Mouse (Mus musculus): ENCODE measurements around the gene Ampd2. TPM values are rescaled to one million over a fixed set of nuclear protein-coding genes. Genes with fewer than 3 reads are reported as not detected.

Ampd2 gene
- polyA plus RNA-seq, 1 experiment from 2014 or later: 45.9 TPM

GRCm38 (mm10) chr3:108092536-108093115 lies 6.2 kb upstream of the Ampd2 start, which contains the start of gene Gnat2:
TSS of gene Gnat2 (plus strand) at chr3:108092789.
- H3K9ac ChIP-seq (replicated peaks; ENCODE audit: low read length): no peak within 1 kb of the TSS

GRCm38 (mm10) chr3:108092030-108092429 lies 5.6 kb upstream of the Ampd2 start:
- Histone ChIP-seq H3K27me3 (ENCODE audit: control insufficient read depth, insufficient read depth, low read length) (no peaks in the 10 kb centered on the region), H3K36me3 (ENCODE audit: control insufficient read depth, insufficient read depth, low read length) (no peaks in the 10 kb centered on the region), H3K4me3 (replicated peaks; ENCODE audit: low read depth, low read length) (no peak overlapping the region), H3K9me3 (ENCODE audit: control insufficient read depth, low read length) (no peaks in the 10 kb centered on the region), H3K4me1 (ENCODE audit: control insufficient read depth, insufficient read depth, low read length) (no peaks in the 10 kb centered on the region), H3K27ac (replicated peaks; ENCODE audit: low read depth, low read length) (no peak overlapping the region), H3K9ac (replicated peaks; ENCODE audit: low read length) (no peak overlapping the region), H3K4me2 (ENCODE audit: low read length) (no peak overlapping the region)
- 75% methylated on average over 6 of the region's 6 CpGs for WGBS
- DNase-seq: no peak
- no peak for ATAC-seq (ENCODE audit: low FRiP score, low TSS enrichment)

More at GRCm38 (mm10) chr3:108092536-108093115, 6.2 kb upstream of the Ampd2 start, which contains the start of gene Gnat2:
- Histone ChIP-seq H3K9me3 (ENCODE audit: control insufficient read depth, low read length) (no peaks in the 10 kb centered on the region), H3K27ac (replicated peaks; ENCODE audit: low read depth, low read length) (no peak within 1 kb of the TSS), H3K4me3 (replicated peaks; ENCODE audit: low read depth, low read length) (no peak within 1 kb of the TSS), H3K36me3 (ENCODE audit: control insufficient read depth, insufficient read depth, low read length) (no peaks in the 10 kb centered on the region), H3K27me3 (ENCODE audit: control insufficient read depth, insufficient read depth, low read length) (no peaks in the 10 kb centered on the region), H3K4me2 (ENCODE audit: low read length) (no peak within 1 kb of the TSS), H3K4me1 (ENCODE audit: control insufficient read depth, insufficient read depth, low read length) (no peaks in the 10 kb centered on the region)
- no peak for DNase-seq
- 62% methylated on average over 15 of the region's 15 CpGs for WGBS
- no peak for ATAC-seq (ENCODE audit: low FRiP score, low TSS enrichment)

GRCm38 (mm10) chr3:108090561-108090960 lies 4.1 kb upstream of the Ampd2 start:
- no peak overlapping the region for H3K4me2 ChIP-seq (ENCODE audit: low read length)
- H3K36me3 ChIP-seq (ENCODE audit: control insufficient read depth, insufficient read depth, low read length): no peaks in the 10 kb centered on the region
- 78% methylated on average over 2 of the region's 2 CpGs for WGBS

GRCm38 (mm10) chr3:108089916-108090315 lies 3.5 kb upstream of the Ampd2 start:
- no peak overlapping the region for H3K4me3 ChIP-seq (replicated peaks; ENCODE audit: low read depth, low read length)
- no peaks in the 10 kb centered on the region for H3K36me3 ChIP-seq (ENCODE audit: control insufficient read depth, insufficient read depth, low read length)
- no peaks in the 10 kb centered on the region for H3K27me3 ChIP-seq (ENCODE audit: control insufficient read depth, insufficient read depth, low read length)
- H3K27ac ChIP-seq (replicated peaks; ENCODE audit: low read depth, low read length): no peak overlapping the region
- H3K4me1 ChIP-seq (ENCODE audit: control insufficient read depth, insufficient read depth, low read length): peaks cover 11% of the 10 kb centered on the region
- ATAC-seq (ENCODE audit: low FRiP score, low TSS enrichment) (no peak), DNase-seq (no peak)
- no peak overlapping the region for H3K9ac ChIP-seq (replicated peaks; ENCODE audit: low read length)
- H3K4me2 ChIP-seq (ENCODE audit: low read length): no peak overlapping the region
- 47% methylated on average over 2 of the region's 2 CpGs for WGBS
- H3K9me3 ChIP-seq (ENCODE audit: control insufficient read depth, low read length): no peaks in the 10 kb centered on the region

More at GRCm38 (mm10) chr3:108090561-108090960, 4.1 kb upstream of the Ampd2 start:
- H3K4me3 ChIP-seq (replicated peaks; ENCODE audit: low read depth, low read length): no peak overlapping the region
- peaks cover 11% of the 10 kb centered on the region for H3K4me1 ChIP-seq (ENCODE audit: control insufficient read depth, insufficient read depth, low read length)
- ATAC-seq (ENCODE audit: low FRiP score, low TSS enrichment) (no peak), DNase-seq (no peak)
- no peak overlapping the region for H3K27ac ChIP-seq (replicated peaks; ENCODE audit: low read depth, low read length)
- H3K9me3 ChIP-seq (ENCODE audit: control insufficient read depth, low read length): no peaks in the 10 kb centered on the region
- no peak overlapping the region for H3K9ac ChIP-seq (replicated peaks; ENCODE audit: low read length)
- H3K27me3 ChIP-seq (ENCODE audit: control insufficient read depth, insufficient read depth, low read length): no peaks in the 10 kb centered on the region

GRCm38 (mm10) chr3:108088842-108089380 lies 2.5 kb upstream of the Ampd2 start:
- H3K27ac ChIP-seq (replicated peaks; ENCODE audit: low read depth, low read length): no peak overlapping the region
- H3K4me2 ChIP-seq (ENCODE audit: low read length): no peak overlapping the region
- H3K4me3 ChIP-seq (replicated peaks; ENCODE audit: low read depth, low read length): no peak overlapping the region
- WGBS: 40% methylated on average over 5 of the region's 5 CpGs
- ATAC-seq (ENCODE audit: low FRiP score, low TSS enrichment) (no peak), DNase-seq (no peak)
- H3K27me3 ChIP-seq (ENCODE audit: control insufficient read depth, insufficient read depth, low read length): no peaks in the 10 kb centered on the region
- H3K9ac ChIP-seq (replicated peaks; ENCODE audit: low read length): no peak overlapping the region
- no peaks in the 10 kb centered on the region for H3K36me3 ChIP-seq (ENCODE audit: control insufficient read depth, insufficient read depth, low read length)
- H3K4me1 ChIP-seq (ENCODE audit: control insufficient read depth, insufficient read depth, low read length): peaks cover 21% of the 10 kb centered on the region
- H3K9me3 ChIP-seq (ENCODE audit: control insufficient read depth, low read length): no peaks in the 10 kb centered on the region

GRCm38 (mm10) chr3:108087329-108087728 lies 878 bp upstream of the Ampd2 start:
- Histone ChIP-seq H3K27ac (replicated peaks; ENCODE audit: low read depth, low read length) (no peak overlapping the region), H3K36me3 (ENCODE audit: control insufficient read depth, insufficient read depth, low read length) (no peaks in the 10 kb centered on the region), H3K4me1 (ENCODE audit: control insufficient read depth, insufficient read depth, low read length) (peaks cover 34% of the 10 kb centered on the region), H3K4me2 (ENCODE audit: low read length) (no peak overlapping the region), H3K9ac (replicated peaks; ENCODE audit: low read length) (no peak overlapping the region), H3K9me3 (ENCODE audit: control insufficient read depth, low read length) (no peaks in the 10 kb centered on the region), H3K27me3 (ENCODE audit: control insufficient read depth, insufficient read depth, low read length) (no peaks in the 10 kb centered on the region), H3K4me3 (replicated peaks; ENCODE audit: low read depth, low read length) (no peak overlapping the region)
- DNase-seq: no peak
- ATAC-seq (ENCODE audit: low FRiP score, low TSS enrichment): no peak
- 84% methylated on average over 3 of the region's 3 CpGs for WGBS

- Histone ChIP-seq H3K36me3 (ENCODE audit: control insufficient read depth, insufficient read depth, low read length) (no peaks in the 10 kb centered on the region), H3K4me1 (ENCODE audit: control insufficient read depth, insufficient read depth, low read length) (peaks cover 43% of the 10 kb centered on the region), H3K4me2 (ENCODE audit: low read length) (peak overlapping the region; percentile 99), H3K27me3 (ENCODE audit: control insufficient read depth, insufficient read depth, low read length) (no peaks in the 10 kb centered on the region), H3K9me3 (ENCODE audit: control insufficient read depth, low read length) (no peaks in the 10 kb centered on the region), H3K27ac (replicated peaks; ENCODE audit: low read depth, low read length) (peak overlapping the region; percentile 76), H3K9ac (replicated peaks; ENCODE audit: low read length) (peak overlapping the region; percentile 70), H3K4me3 (replicated peaks; ENCODE audit: low read depth, low read length) (peak overlapping the region; percentile 58)
- WGBS: under 1% methylated on average over 31 of the region's 31 CpGs
- DNase-seq (peak; percentile 62), ATAC-seq (ENCODE audit: low FRiP score, low TSS enrichment) (peak; percentile 51)
Observed at GRCm38 (mm10) chr3:108085721-108086469, 556 bp downstream of the Ampd2 start.

- under 1% methylated on average over 14 of the region's 14 CpGs for WGBS
- peaks cover 43% of the 10 kb centered on the region for H3K4me1 ChIP-seq (ENCODE audit: control insufficient read depth, insufficient read depth, low read length)
- peak overlapping the region; percentile 99 for H3K4me2 ChIP-seq (ENCODE audit: low read length)
Observed at GRCm38 (mm10) chr3:108085281-108085720, 1.1 kb downstream of the Ampd2 start.

More at GRCm38 (mm10) chr3:108085281-108085720, 1.1 kb downstream of the Ampd2 start:
- H3K4me3 ChIP-seq (replicated peaks; ENCODE audit: low read depth, low read length): peak overlapping the region; percentile 58
- peak; percentile 93 for DNase-seq
- no peaks in the 10 kb centered on the region for H3K27me3 ChIP-seq (ENCODE audit: control insufficient read depth, insufficient read depth, low read length)
- ATAC-seq (ENCODE audit: low FRiP score, low TSS enrichment): peak; percentile 85
- H3K36me3 ChIP-seq (ENCODE audit: control insufficient read depth, insufficient read depth, low read length): no peaks in the 10 kb centered on the region
- peak overlapping the region; percentile 76 for H3K27ac ChIP-seq (replicated peaks; ENCODE audit: low read depth, low read length)
- peak overlapping the region; percentile 70 for H3K9ac ChIP-seq (replicated peaks; ENCODE audit: low read length)
- no peaks in the 10 kb centered on the region for H3K9me3 ChIP-seq (ENCODE audit: control insufficient read depth, low read length)

All from midbrain, embryonic 14.5 days (tissue).